Mouse (Mus musculus): ENCODE results near the gene E2f8.

- no peak for TF ChIP-seq CTCF (IDR thresholded peaks at IDR 0.05; ENCODE audit: control insufficient read depth, insufficient read depth, insufficient replicate concordance, low read depth, low read length)
- no peak for TF ChIP-seq POLR2A (IDR thresholded peaks at IDR 0.05; ENCODE audit: control insufficient read depth, low read depth, low read length)
Measured at GRCm38 (mm10) chr7:48867576-48867975, 13.8 kb downstream of the E2f8 start.

Data from testis, adult 2 months (tissue).